Mouse (Mus musculus): ENCODE measurements around the gene Dennd1a. TPM values are rescaled to one million over a fixed set of nuclear protein-coding genes. Genes with fewer than 3 reads are reported as not detected.

Dennd1a gene
- total RNA-seq, 2 experiments from 2014 or later: 28.4 to 28.5 TPM

- intact Hi-C loops (cut with DNase I): no loop called here
- H3K27ac ChIP-seq: no peak overlapping the region
- DNase-seq: no peak
- no peak for TF ChIP-seq CTCF (IDR thresholded peaks at IDR 0.05)
- no peak overlapping the region for H3K4me3 ChIP-seq
These were observed 298.1 kb downstream of the Dennd1a start for GRCm38 (mm10) chr2:37989091-37989490.

GRCm38 (mm10) chr2:37988301-37988700 is 298.9 kb downstream of the Dennd1a start:
- TF ChIP-seq CTCF (IDR thresholded peaks at IDR 0.05): no peak
- H3K27ac ChIP-seq: no peak overlapping the region
- intact Hi-C loops (cut with DNase I): no loop called here
- H3K4me3 ChIP-seq: no peak overlapping the region
- DNase-seq: no peak

- Histone ChIP-seq H3K4me3 (no peak overlapping the region), H3K27ac (no peak overlapping the region)
- no peak for TF ChIP-seq CTCF (IDR thresholded peaks at IDR 0.05)
- intact Hi-C loops (cut with DNase I): no loop called here
- DNase-seq: no peak
These were observed 301.4 kb downstream of the Dennd1a start for GRCm38 (mm10) chr2:37985690-37986222.

GRCm38 (mm10) chr2:37982714-37983113 is 304.5 kb downstream of the Dennd1a start:
- no peak overlapping the region for H3K27ac ChIP-seq
- intact Hi-C loops (cut with DNase I): no loop called here
- TF ChIP-seq CTCF (IDR thresholded peaks at IDR 0.05): no peak
- no peak for DNase-seq
- H3K4me3 ChIP-seq: no peak overlapping the region

- intact Hi-C loops (cut with DNase I): no loop called here
- no peak overlapping the region for H3K4me3 ChIP-seq
These were observed 305.4 kb downstream of the Dennd1a start for GRCm38 (mm10) chr2:37981562-37982403.

GRCm38 (mm10) chr2:37974201-37974600 is 313.0 kb downstream of the Dennd1a start:
- no peak for TF ChIP-seq CTCF (IDR thresholded peaks at IDR 0.05)
- intact Hi-C loops (cut with DNase I): no loop called here
- no peak for DNase-seq
- Histone ChIP-seq H3K4me3 (no peak overlapping the region), H3K27ac (no peak overlapping the region)

More at GRCm38 (mm10) chr2:37981562-37982403, 305.4 kb downstream of the Dennd1a start:
- no peak for TF ChIP-seq CTCF (IDR thresholded peaks at IDR 0.05)
- DNase-seq: no peak
- H3K27ac ChIP-seq: no peak overlapping the region

GRCm38 (mm10) chr2:37972621-37973020 is 314.6 kb downstream of the Dennd1a start:
- Histone ChIP-seq H3K4me3 (no peak overlapping the region), H3K27ac (no peak overlapping the region)
- DNase-seq: no peak
- no peak for TF ChIP-seq CTCF (IDR thresholded peaks at IDR 0.05)
- intact Hi-C loops (cut with DNase I): no loop called here

- no peak for TF ChIP-seq CTCF (IDR thresholded peaks at IDR 0.05)
- H3K4me3 ChIP-seq: no peak overlapping the region
- no peak for DNase-seq
- intact Hi-C loops (cut with DNase I): no loop called here
- no peak overlapping the region for H3K27ac ChIP-seq
These were observed 315.5 kb downstream of the Dennd1a start for GRCm38 (mm10) chr2:37971726-37972125.

- Histone ChIP-seq H3K27ac (no peak overlapping the region), H3K4me3 (no peak overlapping the region)
- no peak for DNase-seq
- intact Hi-C loops (cut with DNase I): no loop called here
- TF ChIP-seq CTCF (IDR thresholded peaks at IDR 0.05): peak; percentile 25; the same call in 1 of the 2 replicates
These were observed 317.3 kb downstream of the Dennd1a start for GRCm38 (mm10) chr2:37969713-37970485.

GRCm38 (mm10) chr2:37964534-37964933 is 322.7 kb downstream of the Dennd1a start:
- no peak for TF ChIP-seq CTCF (IDR thresholded peaks at IDR 0.05)
- intact Hi-C loops (cut with DNase I): no loop called here
- H3K27ac ChIP-seq: no peak overlapping the region
- DNase-seq: no peak
- H3K4me3 ChIP-seq: no peak overlapping the region

- intact Hi-C loops (cut with DNase I): no loop called here
- no peak for DNase-seq
- no peak for TF ChIP-seq CTCF (IDR thresholded peaks at IDR 0.05)
- H3K27ac ChIP-seq: no peak overlapping the region
- H3K4me3 ChIP-seq: no peak overlapping the region
These were observed 323.8 kb downstream of the Dennd1a start for GRCm38 (mm10) chr2:37963362-37963761.

GRCm38 (mm10) chr2:37948424-37948823 is 338.8 kb downstream of the Dennd1a start:
- Histone ChIP-seq H3K4me3 (no peak overlapping the region), H3K27ac (no peak overlapping the region)
- intact Hi-C loops (cut with DNase I): no loop called here
- no peak for DNase-seq
- TF ChIP-seq CTCF (IDR thresholded peaks at IDR 0.05): peak; percentile 52
